Mouse (Mus musculus): ENCODE results near the gene Dyrk1a. TPM values are rescaled to one million over a fixed set of nuclear protein-coding genes. Genes with fewer than 3 reads are reported as not detected.

Dyrk1a gene
- polyA plus RNA-seq, 1 experiment from 2014 or later: 10.3 TPM

DNA sequence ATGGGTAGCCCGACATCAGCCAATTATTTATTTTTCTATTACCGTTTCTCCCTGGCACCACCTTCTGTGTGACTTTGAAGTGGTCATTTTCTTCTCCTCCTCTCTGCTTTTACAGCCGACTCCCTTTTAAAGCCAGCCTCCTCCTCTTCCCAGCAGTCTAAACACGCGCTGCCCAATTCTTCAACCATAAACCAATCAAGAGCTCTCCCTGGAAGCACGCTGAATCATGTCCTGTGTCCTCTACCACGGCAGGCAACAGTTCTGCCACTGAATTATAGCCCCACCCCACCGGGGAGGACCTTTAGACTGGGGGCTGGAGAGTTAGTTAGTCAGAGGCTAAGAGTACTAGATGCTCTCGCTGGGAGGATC is 32.7 kb upstream of the Dyrk1a start:
- Histone ChIP-seq H3K4me3 (no peak overlapping the region), H3K4me2 (replicated peaks) (no peak overlapping the region), H3K27me3 (no peaks in the 10 kb centered on the region), H3K27ac (0 out of 2 replicates have a peak overlapping the region, but pooled peaks have one; percentile 22), H3K9ac (no peak overlapping the region), H3K36me3 (no peaks in the 10 kb centered on the region), H3K9me3 (no peaks in the 10 kb centered on the region), H3K4me1 (peaks cover 9% of the 10 kb centered on the region)
- WGBS: 18% methylated on average over 9 of the region's 9 CpGs
- ATAC-seq (ENCODE audit: low FRiP score, low read depth): no peak

DNA sequence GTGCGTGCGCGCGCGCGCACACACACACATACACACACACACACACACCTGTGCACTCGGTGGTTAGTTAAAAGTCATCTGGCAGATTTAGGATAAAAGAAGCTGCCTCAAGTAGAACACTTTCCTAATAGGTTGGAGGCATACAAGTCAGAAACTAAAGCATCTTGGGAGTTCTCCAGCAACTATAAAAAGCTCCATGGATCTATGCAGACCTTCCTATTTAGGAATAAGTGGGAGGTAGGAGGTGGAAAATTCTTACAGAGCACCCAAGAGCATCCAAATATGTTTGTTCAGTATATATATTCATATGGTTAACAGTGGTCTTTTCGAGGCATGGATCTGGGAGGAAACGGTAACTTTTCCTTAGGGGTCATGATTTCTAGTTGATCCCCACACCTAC is 29.7 kb upstream of the Dyrk1a start:
- Histone ChIP-seq H3K9me3 (no peaks in the 10 kb centered on the region), H3K4me3 (no peak overlapping the region), H3K9ac (no peak overlapping the region), H3K4me1 (peaks cover 9% of the 10 kb centered on the region), H3K36me3 (no peaks in the 10 kb centered on the region), H3K27me3 (no peaks in the 10 kb centered on the region), H3K4me2 (replicated peaks) (no peak overlapping the region), H3K27ac (no peak overlapping the region)
- 94% methylated on average over 9 of the region's 9 CpGs for WGBS
- no peak for ATAC-seq (ENCODE audit: low FRiP score, low read depth)

DNA sequence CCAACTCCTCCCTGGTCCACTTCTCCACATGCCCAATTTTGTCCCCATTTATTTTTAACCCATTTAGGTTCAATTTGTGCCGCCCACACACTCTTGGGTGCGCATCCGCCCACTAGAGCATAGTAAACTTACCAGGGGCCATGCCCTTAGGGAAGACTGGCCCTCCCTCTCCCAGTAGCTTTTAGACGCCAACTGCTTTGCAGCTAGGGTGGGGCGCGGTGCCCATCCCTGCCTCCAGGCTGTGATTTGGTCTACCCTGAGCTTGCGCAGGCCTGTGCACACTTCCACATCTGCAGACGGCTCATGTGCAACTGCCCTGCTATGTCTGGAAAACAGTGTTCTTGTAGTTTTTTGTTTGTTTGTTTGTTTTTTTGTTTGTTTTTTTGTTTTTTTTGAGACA is 26.9 kb upstream of the Dyrk1a start:
- Histone ChIP-seq H3K9ac (no peak overlapping the region), H3K4me1 (no peaks in the 10 kb centered on the region), H3K9me3 (no peaks in the 10 kb centered on the region), H3K27ac (no peak overlapping the region), H3K4me2 (replicated peaks) (no peak overlapping the region), H3K27me3 (no peaks in the 10 kb centered on the region), H3K36me3 (no peaks in the 10 kb centered on the region), H3K4me3 (no peak overlapping the region)
- 82% methylated on average over 8 of the region's 8 CpGs for WGBS
- ATAC-seq (ENCODE audit: low FRiP score, low read depth): no peak

DNA sequence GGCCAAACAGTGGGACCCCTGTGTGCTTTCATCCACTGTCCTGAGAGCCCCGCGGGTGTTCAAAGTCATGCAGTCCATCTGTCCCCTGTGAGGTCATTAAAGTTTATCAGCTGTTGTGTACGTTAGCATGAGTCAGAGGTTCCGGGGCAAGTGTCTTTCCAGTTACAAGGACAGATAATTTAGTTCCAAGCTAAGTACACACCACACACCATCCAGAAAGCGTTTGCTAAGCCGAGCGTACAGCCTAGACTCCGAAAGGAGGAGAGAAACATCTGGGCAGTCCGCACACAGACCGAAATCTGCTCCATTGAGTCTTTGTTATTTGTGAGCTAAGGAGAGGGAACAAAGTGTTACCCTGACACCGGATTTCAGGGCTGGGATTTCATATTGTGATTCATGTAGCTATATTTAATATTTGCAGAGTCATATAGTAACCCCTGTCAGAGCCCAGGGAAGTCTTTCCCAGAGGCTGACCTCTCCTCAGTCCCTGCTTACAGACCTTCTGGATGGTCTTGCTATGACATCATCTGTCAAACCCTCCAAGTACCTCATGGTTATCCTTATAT is 25.2 kb upstream of the Dyrk1a start:
- no peak overlapping the region for H3K4me2 ChIP-seq (replicated peaks)
- H3K4me3 ChIP-seq: no peak overlapping the region
- no peak overlapping the region for H3K27ac ChIP-seq
- whole genome bisulfite sequencing: 69% methylated on average over 11 of the region's 11 CpGs
- no peaks in the 10 kb centered on the region for H3K27me3 ChIP-seq
- no peak for ATAC-seq (ENCODE audit: low FRiP score, low read depth)
- H3K36me3 ChIP-seq: no peaks in the 10 kb centered on the region
- H3K9me3 ChIP-seq: no peaks in the 10 kb centered on the region
- H3K9ac ChIP-seq: no peak overlapping the region
- no peaks in the 10 kb centered on the region for H3K4me1 ChIP-seq

DNA sequence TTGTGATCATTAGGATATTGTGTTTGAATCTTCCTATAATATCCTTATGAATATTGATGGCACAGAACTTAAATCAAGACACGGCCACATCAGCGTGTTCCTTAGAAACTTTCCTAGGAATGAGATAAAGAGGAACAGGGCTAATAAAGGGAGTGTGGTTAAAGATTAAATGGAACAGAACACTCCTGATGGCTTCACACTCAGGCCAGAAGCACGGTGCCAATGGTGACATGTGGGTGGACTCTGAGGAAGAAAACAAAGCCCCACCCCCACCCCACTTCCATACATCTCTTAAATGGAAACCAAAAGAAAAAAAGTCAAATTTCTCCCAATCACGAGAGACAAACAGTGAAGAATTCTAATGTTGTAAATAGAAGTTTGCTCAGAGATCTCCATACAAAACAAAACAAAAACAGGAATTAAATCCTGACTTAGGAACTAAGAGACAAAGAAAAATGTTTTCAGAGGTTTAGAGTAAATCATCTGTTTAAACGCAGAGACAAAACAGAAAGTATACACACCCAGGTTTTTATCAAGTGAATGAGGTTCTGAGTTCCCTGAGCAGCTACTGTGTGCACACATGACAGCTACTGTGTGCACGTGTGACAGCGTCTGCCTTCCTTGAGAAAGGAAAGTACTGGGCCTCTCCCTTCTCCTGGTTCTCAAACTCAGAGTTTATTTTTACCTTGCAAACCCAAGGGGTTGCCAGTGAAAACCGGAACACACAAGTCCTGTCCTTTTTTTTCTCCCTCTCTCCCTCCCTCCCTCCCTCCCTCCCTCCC is 23.8 kb upstream of the Dyrk1a start:
- Histone ChIP-seq H3K36me3 (no peaks in the 10 kb centered on the region), H3K4me1 (no peaks in the 10 kb centered on the region), H3K9me3 (no peaks in the 10 kb centered on the region), H3K27ac (no peak overlapping the region), H3K9ac (no peak overlapping the region), H3K4me3 (no peak overlapping the region), H3K27me3 (no peaks in the 10 kb centered on the region), H3K4me2 (replicated peaks) (no peak overlapping the region)
- ATAC-seq (ENCODE audit: low FRiP score, low read depth): no peak
- WGBS: 64% methylated on average over 8 of the region's 8 CpGs

DNA sequence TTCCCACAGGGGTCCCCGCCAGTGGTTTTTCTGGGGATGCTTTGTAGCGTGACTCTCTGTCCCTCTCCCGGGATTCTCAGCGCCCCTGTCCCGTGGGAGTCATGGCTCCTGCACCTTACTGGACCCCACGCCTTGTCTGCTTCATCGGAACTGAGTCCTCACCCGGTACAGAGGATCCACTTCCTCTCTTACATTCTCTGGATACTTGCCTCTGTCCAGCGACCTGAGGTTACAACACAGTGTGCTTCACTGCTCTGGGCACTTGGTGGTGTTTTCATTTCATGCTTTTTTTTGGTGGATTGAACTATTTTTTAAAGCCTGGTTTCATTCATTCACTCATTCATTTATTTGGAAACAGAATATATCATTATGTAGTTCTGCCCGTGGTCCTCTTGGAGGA is 20.0 kb upstream of the Dyrk1a start:
- no peaks in the 10 kb centered on the region for H3K9me3 ChIP-seq
- 72% methylated on average over 10 of the region's 10 CpGs for WGBS
- H3K36me3 ChIP-seq: no peaks in the 10 kb centered on the region
- no peak overlapping the region for H3K4me2 ChIP-seq (replicated peaks)
- H3K4me1 ChIP-seq: no peaks in the 10 kb centered on the region
- no peaks in the 10 kb centered on the region for H3K27me3 ChIP-seq
- no peak overlapping the region for H3K9ac ChIP-seq
- ATAC-seq (ENCODE audit: low FRiP score, low read depth): no peak
- no peak overlapping the region for H3K27ac ChIP-seq
- no peak overlapping the region for H3K4me3 ChIP-seq

DNA sequence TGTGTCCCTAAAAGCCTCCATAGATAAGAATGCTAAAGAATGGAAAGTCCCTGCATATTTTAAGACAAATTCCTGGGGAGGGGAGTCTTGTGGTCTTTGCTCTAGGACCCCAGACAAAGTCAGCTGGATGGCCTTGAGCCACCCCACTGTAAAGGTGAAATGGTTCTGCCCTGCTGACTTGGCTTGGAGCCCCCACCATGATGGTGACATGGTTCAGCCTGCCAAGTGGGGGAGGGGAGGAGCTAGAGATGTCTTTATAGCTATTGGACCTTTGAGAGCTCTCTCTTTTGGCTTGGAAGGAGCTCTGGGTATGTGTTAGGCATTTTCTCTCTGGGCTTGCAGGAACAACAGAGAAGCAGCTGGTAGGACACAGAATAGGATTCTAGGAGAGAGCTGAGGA is 17.9 kb upstream of the Dyrk1a start:
- no peak for ATAC-seq (ENCODE audit: low FRiP score, low read depth)
- H3K4me3 ChIP-seq: no peak overlapping the region
- H3K27me3 ChIP-seq: no peaks in the 10 kb centered on the region
- H3K9me3 ChIP-seq: no peaks in the 10 kb centered on the region
- H3K36me3 ChIP-seq: no peaks in the 10 kb centered on the region
- H3K4me2 ChIP-seq (replicated peaks): no peak overlapping the region
- peaks cover 6% of the 10 kb centered on the region; the same call in 1 of the 2 replicates for H3K4me1 ChIP-seq
- H3K27ac ChIP-seq: no peak overlapping the region
- no peak overlapping the region for H3K9ac ChIP-seq

DNA sequence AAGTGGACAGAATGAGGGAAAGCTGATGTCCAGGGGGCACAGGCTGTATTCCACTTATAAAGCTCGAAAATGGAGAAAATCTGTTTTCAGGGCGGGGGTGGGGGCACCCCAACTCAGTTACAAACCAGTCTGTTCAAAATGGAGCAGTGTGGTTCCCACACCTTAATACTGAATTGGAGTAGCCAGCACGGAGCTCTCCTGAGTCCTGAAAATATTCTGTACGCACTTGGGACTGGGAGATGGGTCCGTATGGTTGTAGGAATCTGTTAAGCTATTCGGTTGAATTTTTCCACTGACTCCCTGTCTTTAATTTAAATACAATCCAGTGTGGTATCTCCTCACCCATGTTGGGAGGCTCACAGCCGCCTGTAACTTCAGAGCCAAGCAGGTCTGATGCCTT is 14.5 kb upstream of the Dyrk1a start:
- peaks cover 11% of the 10 kb centered on the region; the same call in 1 of the 2 replicates for H3K4me1 ChIP-seq
- no peak overlapping the region for H3K4me3 ChIP-seq
- no peaks in the 10 kb centered on the region for H3K36me3 ChIP-seq
- ATAC-seq (ENCODE audit: low FRiP score, low read depth): no peak
- no peak overlapping the region for H3K27ac ChIP-seq
- 73% methylated on average over 7 of the region's 7 CpGs for WGBS
- no peaks in the 10 kb centered on the region for H3K27me3 ChIP-seq
- no peak overlapping the region for H3K4me2 ChIP-seq (replicated peaks)
- H3K9ac ChIP-seq: no peak overlapping the region
- H3K9me3 ChIP-seq: no peaks in the 10 kb centered on the region

DNA sequence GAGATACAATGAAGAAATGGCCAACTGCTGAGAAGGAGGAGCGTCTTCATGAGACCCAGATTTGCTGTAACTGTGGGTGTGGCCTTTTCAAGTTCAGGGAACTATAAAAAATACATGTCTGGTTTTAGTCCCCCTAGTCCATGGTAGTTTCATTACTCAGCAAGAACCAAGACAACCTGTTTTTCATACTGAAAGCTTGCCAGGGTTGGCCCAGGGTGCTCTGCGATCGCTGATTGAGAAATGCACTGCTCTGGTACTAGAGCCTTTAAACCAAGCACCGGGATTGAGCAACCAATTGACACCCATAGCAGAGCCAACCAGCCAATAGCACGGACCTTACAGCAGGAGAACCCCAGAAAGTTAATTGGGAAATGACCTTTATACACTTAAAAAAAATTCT is 13.6 kb upstream of the Dyrk1a start:
- Histone ChIP-seq H3K9ac (no peak overlapping the region), H3K27ac (no peak overlapping the region), H3K9me3 (no peaks in the 10 kb centered on the region), H3K4me3 (no peak overlapping the region), H3K36me3 (no peaks in the 10 kb centered on the region), H3K27me3 (no peaks in the 10 kb centered on the region), H3K4me2 (replicated peaks) (no peak overlapping the region), H3K4me1 (peaks cover 11% of the 10 kb centered on the region; the same call in 1 of the 2 replicates)
- no peak for ATAC-seq (ENCODE audit: low FRiP score, low read depth)
- 71% methylated on average over 5 of the region's 5 CpGs for WGBS

DNA sequence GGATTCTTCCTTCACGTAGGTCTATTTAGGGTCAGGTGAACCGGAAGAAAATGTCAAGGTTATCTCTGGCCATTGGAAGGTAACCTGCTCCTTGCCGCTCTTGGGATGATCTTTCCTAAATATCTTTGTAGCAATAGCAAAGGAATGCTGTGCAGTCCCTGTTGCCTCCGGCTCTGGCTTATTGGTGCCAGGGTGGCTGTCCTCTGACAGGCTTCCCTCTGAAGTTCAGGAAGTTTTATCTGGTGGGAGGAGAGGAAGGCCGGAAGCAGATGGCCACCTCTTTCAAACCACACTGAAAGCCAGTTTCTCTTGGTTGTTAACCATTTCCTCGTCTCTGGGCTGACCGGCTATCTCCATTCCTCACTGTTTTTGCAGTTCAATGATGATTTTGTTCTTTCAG is 10.5 kb upstream of the Dyrk1a start:
- 34% methylated on average over 7 of the region's 7 CpGs for WGBS
- Histone ChIP-seq H3K27ac (no peak overlapping the region), H3K4me1 (peaks cover 11% of the 10 kb centered on the region; the same call in 1 of the 2 replicates), H3K9me3 (no peaks in the 10 kb centered on the region), H3K27me3 (no peaks in the 10 kb centered on the region), H3K9ac (no peak overlapping the region), H3K4me3 (no peak overlapping the region), H3K4me2 (replicated peaks) (no peak overlapping the region), H3K36me3 (no peaks in the 10 kb centered on the region)
- ATAC-seq (ENCODE audit: low FRiP score, low read depth): no peak

DNA sequence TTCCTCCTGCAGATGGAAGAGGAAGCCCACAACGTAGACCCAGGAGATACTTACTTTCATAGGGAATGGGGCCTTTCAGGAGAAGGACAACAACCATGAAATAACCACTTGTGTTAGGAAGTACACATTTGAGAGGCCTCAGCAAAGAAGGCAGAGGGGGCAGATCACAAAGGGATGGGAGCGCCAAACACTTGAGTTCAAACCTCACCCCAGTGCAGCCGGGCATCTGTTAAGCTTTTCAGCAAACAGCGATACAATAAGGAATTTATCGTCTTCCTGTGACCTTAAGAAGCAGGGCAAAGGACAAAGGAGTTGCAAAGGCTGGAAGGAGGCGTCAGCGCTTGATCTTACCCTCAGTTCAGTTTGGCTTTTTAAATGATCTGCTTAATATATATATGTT is 10.0 kb upstream of the Dyrk1a start:
- Histone ChIP-seq H3K9me3 (no peaks in the 10 kb centered on the region), H3K36me3 (no peaks in the 10 kb centered on the region), H3K4me3 (no peak overlapping the region), H3K9ac (no peak overlapping the region), H3K4me1 (peaks cover 11% of the 10 kb centered on the region; the same call in 1 of the 2 replicates), H3K27ac (no peak overlapping the region), H3K27me3 (no peaks in the 10 kb centered on the region), H3K4me2 (replicated peaks) (no peak overlapping the region)
- no peak for ATAC-seq (ENCODE audit: low FRiP score, low read depth)
- WGBS: 67% methylated on average over 7 of the region's 7 CpGs

DNA sequence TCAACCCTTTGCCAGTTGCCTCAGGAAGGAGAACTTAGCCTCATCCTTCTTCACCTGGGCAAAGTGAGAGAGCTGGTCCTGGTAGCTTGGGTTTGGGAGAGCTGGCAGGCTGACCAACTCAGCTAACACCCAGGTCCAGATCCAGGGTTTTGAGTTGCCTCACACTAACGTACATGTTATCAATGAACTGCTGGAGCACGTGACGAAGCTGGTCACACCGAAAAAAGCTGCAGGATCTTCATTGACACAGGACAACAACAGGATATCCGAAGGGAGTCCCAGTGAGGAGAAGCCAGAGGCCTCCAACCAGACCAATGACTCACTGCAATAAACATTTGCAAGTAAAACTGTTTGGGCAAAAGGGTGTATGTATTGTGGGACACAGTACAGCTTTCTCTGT is 9.2 kb upstream of the Dyrk1a start:
- H3K4me3 ChIP-seq: no peak overlapping the region
- peaks cover 10% of the 10 kb centered on the region; the same call in 1 of the 2 replicates for H3K4me1 ChIP-seq
- no peak overlapping the region for H3K27ac ChIP-seq
- H3K27me3 ChIP-seq: no peaks in the 10 kb centered on the region
- H3K9ac ChIP-seq: no peak overlapping the region
- no peaks in the 10 kb centered on the region for H3K9me3 ChIP-seq
- H3K36me3 ChIP-seq: no peaks in the 10 kb centered on the region
- 79% methylated on average over 5 of the region's 5 CpGs for WGBS
- ATAC-seq (ENCODE audit: low FRiP score, low read depth): no peak
- no peak overlapping the region for H3K4me2 ChIP-seq (replicated peaks)

DNA sequence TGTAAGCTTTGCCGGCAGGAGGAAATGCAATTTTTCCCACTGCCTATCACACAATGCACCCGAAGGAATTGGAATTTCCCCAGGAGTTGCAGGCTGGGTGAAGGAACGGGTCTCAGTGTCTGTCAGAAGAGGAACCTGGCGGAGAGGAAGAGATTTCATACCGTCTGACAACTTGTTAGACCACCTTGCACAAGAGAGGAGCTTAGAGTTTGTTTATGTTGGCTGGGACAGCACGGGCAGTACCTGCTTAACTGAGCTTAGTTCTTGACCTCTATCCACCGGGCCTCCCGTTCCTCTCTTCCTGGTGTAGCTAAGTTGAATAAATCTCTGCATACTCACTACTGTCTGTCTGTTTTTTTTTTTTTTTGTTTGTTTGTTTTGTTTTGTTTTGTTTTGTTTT is 3.7 kb upstream of the Dyrk1a start:
- H3K27ac ChIP-seq: no peak overlapping the region
- H3K4me3 ChIP-seq: no peak overlapping the region
- no peaks in the 10 kb centered on the region for H3K9me3 ChIP-seq
- H3K27me3 ChIP-seq: no peaks in the 10 kb centered on the region
- H3K4me1 ChIP-seq: no peaks in the 10 kb centered on the region
- H3K9ac ChIP-seq: no peak overlapping the region
- H3K4me2 ChIP-seq (replicated peaks): no peak overlapping the region
- H3K36me3 ChIP-seq: no peaks in the 10 kb centered on the region
- 62% methylated on average over 8 of the region's 8 CpGs for WGBS
- ATAC-seq (ENCODE audit: low FRiP score, low read depth): no peak
